Mouse (Mus musculus): ENCODE data around the gene Gnpat.

- TF ChIP-seq CTCF (IDR thresholded peaks at IDR 0.05; ENCODE audit: low read depth) (no peak), EP300 (IDR thresholded peaks at IDR 0.05; ENCODE audit: low read depth) (no peak)
These were observed 42.6 kb downstream of the Gnpat start for GRCm38 (mm10) chr8:124905482-124905881.
